Mouse (Mus musculus) lung, adult 10 weeks (tissue): ENCODE results near the gene Qdpr. TPM values are rescaled to one million over a fixed set of nuclear protein-coding genes. Genes with fewer than 3 reads are reported as not detected.

Source experiments
- polyA plus RNA-seq: library from polyadenylated mRNA; stranded (reverse); fragments of 350-450 nt; fragmentation: Illumina TruSeq; extraction: RNeasy Lipid Tissue Mini Kit (QIAGEN cat#74804); gene quantifications from one replicate; pipeline ENCODE4 v1.2.3, GENCODE M21; 2014; ENCODE audit warnings: low read depth, low replicate concordance; ENCODE audit not compliant: insufficient read depth

Gene Qdpr
- polyA plus RNA-seq, result 93.3 TPM

GRCm38 (mm10) chr5:45449831-45450716 lies at the start of gene Qdpr:
TSS of gene Qdpr (minus strand) at chr5:45450236.

GRCm38 (mm10) chr5:45493191-45494092 lies 43.4 kb upstream of the Qdpr start, which contains the start of gene Lap3:
TSS of gene Lap3 (plus strand) at chr5:45493374.

GRCm38 (mm10) chr5:45453451-45453850 lies 3.4 kb upstream of the Qdpr start, which contains the start of gene Clrn2:
TSS of gene Clrn2 (plus strand) at chr5:45453751.

Other genes with a start within 250 kb of the Qdpr start
- gene Clrn2, start 3.5 kb upstream of the Qdpr start, polyA plus RNA-seq, result not detected
- gene Lap3, start 43.1 kb upstream of the Qdpr start, polyA plus RNA-seq, result 24.8 TPM
- 179 TPM for gene Med28, start 70.0 kb upstream of the Qdpr start, polyA plus RNA-seq
- not detected for gene Fam184b, start 189.4 kb upstream of the Qdpr start, polyA plus RNA-seq
- 0.60 TPM for gene Ncapg, start 219.7 kb upstream of the Qdpr start, polyA plus RNA-seq